Mouse (Mus musculus) heart, postnatal 14 days (tissue): ENCODE results near the gene Phkg2. TPM values are rescaled to one million over a fixed set of nuclear protein-coding genes. Genes with fewer than 3 reads are reported as not detected.
A peak's percentile ranks its signal among the peaks of the same experiment; 100 is the strongest.
"Not testable (repeated sequence)": the region's sequence is repeated elsewhere in the genome, so short reads cannot be mapped to it uniquely, and the experiment has no call there.

Experiments used
- DNase-seq, 2 experiments: peaks; one replicate each; pipeline ENCODE4 v3.0.0; 2021 to 2022
- intact Hi-C: fragments of 180-260 bp; cut with DNase I; formaldehyde crosslinking; loops from one replicate; pipeline ENCODE4 v1.15.1; 2025
- total RNA-seq, 2 experiments: library from RNA; stranded (reverse); gene quantifications; 2 replicates each; pipeline ENCODE4 v1.2.3; 2021

The Phkg2 gene
- total RNA-seq, 2 experiments from 2014 or later = 19.2 to 20.2 TPM

DNA sequence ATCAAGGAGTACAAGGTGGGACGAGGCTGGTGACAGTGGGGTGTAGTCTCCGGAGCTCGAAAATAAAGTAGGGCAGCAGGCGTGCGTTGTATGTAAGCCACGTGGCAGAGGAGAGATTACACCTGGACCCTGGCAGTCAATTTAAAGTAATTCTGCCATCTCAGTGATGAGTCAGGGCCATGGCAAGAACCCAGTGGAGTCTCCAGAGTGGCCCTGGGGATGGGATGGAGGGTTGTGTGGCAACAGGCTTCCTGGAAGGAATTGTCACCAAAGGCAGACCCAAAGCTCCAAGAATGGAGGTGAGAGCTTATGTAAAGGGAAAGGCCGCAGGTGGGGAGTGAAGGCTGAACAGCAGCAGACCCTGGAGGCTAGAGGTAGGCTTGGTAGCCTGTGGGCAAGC, 27.5 kb downstream of the Phkg2 start:
- no peak for DNase-seq
- intact Hi-C loops = no loop called here

DNA sequence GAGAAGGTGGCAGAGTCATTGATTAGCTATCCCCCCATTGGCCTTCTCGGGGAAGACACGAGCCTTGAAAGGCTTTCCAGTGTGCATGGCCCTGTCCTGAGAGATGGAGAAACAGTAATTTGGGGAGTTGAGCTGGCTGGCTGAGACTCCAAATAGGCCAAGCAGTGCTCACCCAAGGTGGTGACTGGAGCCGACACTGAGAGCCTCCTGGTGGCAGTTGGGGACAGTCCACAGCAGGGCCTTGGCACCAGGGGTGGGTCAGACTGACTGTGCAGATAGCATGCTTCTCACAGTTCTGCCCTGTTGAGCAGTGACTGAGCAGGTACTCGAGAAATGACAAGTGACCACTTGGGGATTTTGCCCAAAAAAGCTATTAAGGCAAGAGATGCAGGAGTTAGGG, 28.6 kb downstream of the Phkg2 start:
- intact Hi-C loops = no loop called here
- DNase-seq = no peak

DNA sequence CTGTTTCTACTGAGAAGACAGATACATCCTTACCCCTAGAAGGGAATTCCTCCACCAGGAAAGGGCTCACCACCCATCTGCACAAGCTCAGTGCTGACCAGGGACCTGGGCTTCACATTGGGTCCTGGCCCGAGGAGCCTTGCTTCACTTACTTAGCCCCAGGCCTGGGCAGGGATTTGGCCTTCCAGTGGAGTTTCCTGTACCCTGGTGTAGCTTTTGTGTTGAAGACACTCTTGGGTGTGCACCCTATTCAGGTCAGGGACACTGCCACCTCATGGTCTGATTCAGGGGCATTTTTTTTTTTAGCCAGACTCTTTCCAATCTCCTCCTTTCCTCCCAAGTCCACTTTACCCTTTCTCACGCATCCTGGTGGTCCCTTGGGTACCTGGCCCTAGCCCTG, 29.8 kb downstream of the Phkg2 start:
- no peak for DNase-seq
- intact Hi-C loops = no loop called here

DNA sequence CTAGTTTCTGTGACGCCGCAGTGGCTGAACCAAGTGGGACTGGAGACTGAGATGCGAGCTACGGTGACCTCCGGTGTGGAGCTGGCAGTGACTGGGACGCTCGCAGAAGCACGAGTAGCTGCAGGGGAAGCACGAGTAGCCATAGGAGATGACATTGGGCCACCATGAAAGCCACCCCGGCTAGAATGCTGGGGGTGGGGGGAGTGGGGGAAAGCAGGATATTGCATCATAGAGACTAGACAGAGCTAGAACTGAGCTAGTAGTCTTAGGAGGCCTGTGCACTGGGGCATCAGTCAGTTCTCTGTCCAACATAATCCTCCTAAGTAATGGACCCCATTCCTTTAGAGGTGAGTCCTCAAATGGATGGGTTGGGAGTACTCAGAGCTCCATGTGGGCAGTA, 31.1 kb downstream of the Phkg2 start:
- no peak for DNase-seq
- intact Hi-C loops = no loop called here

DNA sequence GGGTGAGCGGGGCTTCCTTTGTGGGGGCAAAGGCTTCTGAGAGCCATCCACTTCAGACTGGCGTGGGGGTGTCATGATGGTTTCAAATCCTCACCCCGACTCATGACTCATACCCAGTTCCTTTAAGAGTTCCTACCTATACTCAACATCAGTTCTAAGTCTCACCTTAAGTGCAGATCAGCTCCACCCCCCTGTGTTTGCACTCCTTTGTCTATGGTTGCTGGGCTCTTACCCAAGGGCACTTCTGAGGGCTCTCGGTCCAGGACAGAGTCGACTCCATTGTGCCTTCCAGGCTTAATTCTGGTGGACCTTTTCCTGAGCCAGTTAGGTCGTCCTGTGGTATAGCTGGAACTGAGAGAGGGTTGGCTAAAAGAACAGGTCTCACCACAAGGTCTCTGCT, 34.0 kb downstream of the Phkg2 start:
- intact Hi-C loops = no loop called here
- DNase-seq = no peak

DNA sequence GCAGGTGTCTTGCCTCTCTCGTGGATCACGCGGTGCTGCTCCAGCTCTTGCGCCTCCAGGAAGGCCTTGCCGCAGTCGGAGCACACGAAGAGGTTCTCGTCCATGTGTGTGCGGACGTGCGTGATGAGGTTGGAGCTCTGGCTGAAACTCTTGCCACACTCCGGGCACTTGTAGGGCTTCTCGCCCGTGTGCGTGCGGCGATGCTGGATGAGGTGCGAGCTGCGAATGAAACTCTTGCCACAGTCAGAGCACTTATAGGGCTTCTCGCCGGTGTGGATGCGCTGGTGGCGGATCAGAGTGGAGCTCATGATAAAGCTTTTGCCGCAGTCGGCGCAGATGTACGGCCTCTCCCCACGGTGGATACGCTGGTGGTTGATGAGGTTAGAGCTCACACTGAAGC, 37.9 kb downstream of the Phkg2 start:
- intact Hi-C loops = no loop called here
- DNase-seq = no peak

DNA sequence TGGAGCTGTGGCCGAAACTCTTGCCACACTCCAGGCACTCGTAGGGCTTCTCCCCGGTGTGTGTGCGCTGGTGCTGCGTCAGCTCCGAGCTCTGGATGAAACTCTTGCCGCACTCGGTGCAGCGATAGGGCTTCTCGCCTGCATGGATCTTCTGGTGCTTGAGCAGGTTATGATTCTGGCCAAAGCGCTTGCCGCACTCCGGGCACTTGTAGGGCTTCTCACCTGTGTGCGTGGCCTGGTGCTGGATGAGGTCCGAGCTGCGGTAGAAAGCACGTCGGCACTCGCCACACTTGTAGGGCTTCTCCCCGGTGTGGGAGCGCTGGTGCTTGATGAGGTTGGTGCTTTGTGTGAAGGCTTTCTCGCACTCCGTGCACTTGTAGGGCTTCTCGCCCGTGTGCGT, 38.4 kb downstream of the Phkg2 start:
- intact Hi-C loops = no loop called here
- DNase-seq = no peak

DNA sequence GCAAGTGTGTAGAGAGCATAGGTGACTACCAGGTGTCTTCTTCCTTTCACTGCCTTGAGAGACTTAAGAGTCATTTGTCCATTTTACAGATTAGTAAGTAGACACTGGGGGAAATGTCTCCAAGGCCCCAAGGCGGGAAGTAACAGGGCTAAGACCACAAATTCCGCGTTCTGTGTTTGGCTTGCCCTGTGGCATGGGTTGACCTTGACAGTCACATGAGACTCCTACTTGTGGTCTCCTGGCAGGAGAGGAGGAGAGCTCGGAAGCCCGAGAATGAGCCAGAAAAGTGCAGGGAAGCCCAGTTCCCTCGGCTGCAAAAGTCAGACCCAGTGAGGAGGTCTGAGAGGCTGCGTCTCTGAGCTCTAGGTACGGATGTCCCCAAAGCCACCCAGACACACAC, 40.4 kb downstream of the Phkg2 start:
- intact Hi-C loops = no loop called here
- DNase-seq = no peak

DNA sequence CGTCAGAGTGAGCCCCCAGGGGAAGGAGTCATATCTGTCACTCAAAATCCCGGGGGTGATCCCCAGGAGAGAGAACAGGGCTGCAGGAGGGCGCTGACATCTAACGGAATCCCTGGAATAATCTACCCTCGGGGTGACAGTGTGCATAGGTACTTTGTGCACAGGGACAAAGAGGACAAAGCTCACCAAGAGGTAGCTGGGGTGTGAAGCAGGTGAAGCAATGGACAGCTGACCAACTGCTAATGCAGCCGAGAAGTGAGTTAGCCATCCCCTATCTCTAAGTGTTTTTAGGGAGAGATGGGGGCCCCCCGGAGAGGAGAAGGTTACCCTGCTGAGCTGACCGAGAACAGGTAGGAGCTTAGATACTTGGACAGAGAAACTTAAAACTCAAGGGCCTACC, 41.0 kb downstream of the Phkg2 start:
- DNase-seq = no peak
- intact Hi-C loops = loop anchor here (1.0 kb wide), 1 partner anchor 26 kb away; no protein-coding TSS in a partner anchor

DNA sequence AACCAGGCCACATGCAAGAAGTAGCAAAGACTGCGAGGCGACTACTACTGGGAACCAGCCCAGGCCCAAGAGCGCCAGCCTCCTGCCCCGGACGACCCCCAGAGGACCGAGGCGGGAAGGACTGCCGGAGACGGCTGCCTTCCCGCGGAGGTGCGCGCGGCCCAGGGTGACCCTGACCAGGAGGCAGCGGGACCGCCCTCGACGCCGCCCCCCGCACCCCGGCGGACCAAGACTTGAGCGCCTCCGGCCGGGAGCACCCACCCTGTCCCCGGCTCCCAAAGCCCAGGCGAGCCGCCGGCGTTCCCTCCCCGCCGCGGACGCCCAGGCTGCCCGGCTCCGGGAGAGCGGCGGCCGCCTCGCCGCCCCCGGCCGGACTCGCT, 41.4 kb downstream of the Phkg2 start:
- intact Hi-C loops = loop anchor here (1.0 kb wide), 1 partner anchor 26 kb away; no protein-coding TSS in a partner anchor
- DNase-seq = peak; percentile 71 to 73

DNA sequence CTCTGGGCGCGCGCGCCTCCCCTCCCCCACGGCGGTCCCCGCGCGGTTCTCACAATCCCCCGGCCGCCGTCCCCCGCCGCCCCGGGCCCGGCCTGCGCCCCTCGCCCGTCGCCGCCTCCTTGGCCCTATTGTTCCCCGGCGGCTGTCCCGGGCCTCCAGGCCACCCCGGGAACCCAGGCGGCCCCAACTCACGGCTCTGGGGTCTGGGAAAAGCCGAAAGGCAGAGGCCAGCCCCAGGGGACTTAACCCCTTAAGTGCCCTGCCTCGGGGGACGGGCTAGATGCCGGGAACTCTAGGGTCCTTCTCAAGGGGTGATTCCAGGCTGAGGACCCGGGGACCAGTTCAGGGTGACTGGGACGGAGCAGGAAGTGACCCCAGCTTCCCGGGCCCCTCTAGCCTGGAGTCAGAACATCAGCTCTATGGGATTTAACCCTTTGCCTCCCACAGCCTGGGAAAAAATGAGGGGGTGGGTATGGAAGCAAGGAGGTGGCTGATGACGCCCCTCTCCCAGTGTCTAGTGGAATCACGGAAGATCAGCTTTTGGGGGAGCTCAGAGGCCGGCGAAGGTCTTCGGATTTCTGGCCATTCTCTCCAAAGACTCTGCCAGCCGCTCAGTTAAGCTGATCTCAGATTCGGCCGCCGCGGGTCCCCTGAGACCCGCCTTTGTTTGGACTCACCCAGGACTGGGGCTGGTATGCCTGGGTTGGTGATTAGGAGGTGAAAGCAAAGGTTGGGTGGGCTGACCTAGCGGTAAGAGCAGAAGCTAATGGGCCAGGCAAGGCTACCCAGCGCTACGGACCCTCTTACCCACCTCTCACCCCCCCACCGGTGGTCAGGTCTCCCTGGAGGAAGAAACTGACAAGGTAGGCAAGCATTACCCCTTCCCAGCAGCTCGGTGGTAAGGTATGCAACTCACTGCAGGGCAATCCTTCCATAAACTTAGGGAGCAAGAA, 42.0 kb downstream of the Phkg2 start, which contains the start of gene Zfp629:
Zfp629 (minus strand) TSS at position 907 of the 953 bp plus-strand sequence.
- intact Hi-C loops = loop anchor here (1.0 kb wide), 1 partner anchor 25 kb away; no protein-coding TSS in a partner anchor

DNA sequence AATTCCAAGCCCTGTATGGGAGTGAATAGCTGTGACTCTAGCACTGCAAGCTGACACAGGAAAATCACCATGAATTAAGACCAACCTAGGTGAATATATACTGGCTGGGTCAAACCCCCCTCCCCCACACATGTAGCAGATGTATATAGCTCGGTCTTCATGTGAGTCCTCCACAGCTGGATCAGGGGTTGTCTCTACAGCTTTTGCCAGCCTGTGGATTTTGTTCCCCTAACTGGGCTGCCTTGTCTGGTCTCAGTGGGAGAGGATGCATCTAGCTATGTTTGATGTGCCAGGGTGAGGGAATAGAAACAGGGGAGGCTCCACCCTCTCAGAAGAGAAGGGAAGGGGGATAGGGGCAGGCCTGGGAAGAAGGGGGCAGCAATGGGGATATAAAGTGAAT, 43.2 kb downstream of the Phkg2 start:
- no peak for DNase-seq
- intact Hi-C loops = no loop called here

More for the DNA sequence above, 42.0 kb downstream of the Phkg2 start, which contains the start of gene Zfp629:
- peak; percentile 72 to 84 for DNase-seq

DNA sequence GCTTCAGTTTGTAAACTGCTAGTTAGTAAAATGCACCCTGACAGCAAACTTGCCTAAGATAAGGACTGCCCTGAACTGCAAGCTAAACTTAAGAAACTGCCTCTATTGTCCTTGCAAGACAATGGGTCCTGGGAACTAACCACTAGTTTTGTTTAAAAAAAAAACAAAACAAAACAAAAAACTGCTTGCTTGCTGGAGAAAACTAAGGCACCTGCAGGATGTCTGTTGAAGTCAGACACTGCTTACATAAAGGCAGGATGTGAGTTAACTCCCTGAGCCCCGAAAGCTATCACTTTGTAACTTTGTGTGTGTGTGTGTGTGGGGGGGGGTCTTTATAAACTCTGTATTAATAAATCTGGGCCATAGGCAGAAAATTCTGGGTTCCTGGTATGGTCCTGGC, 43.7 kb downstream of the Phkg2 start:
- no peak for DNase-seq
- intact Hi-C loops = no loop called here

DNA sequence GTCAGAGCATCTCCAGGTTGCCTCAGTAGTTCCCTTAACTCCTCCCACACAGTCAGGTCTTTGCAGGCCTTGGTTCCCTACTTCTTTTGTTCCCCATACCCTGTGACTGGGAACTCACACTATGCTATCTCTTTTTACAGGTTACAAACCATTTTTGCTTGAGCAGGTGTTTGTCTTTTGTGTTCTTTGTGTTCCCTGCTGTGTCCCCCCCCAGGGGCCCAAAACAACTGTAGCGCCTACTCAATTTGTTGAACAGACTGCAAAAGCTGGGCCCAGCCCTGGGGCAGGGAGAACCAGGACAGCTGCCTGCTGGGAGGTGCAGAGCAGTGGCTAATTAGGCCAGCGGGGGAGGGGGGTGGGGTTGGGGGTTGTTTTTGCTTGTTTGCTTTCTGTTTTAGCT, 44.8 kb downstream of the Phkg2 start:
- no peak for DNase-seq
- intact Hi-C loops = no loop called here

DNA sequence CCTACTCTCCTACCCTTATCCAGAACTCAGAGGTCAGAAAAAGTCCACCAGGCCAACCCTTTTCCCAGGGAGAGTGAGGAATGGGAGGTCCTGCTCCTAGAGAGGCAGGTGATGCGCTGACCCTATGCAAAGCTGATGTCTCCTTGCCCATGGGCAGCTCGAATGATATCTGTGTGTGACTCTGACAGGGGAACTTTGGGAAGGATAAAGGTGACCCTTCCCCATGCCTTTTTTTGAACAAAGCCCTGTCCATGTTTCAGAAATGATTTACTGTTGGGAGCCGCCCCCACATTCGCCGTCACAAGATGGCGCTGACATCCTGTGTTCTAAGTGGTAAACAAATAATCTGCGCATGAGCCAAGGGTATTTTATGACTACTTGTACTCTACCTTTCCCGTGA, 45.3 kb downstream of the Phkg2 start:
- DNase-seq, intact Hi-C loops: not testable (repeated sequence)

DNA sequence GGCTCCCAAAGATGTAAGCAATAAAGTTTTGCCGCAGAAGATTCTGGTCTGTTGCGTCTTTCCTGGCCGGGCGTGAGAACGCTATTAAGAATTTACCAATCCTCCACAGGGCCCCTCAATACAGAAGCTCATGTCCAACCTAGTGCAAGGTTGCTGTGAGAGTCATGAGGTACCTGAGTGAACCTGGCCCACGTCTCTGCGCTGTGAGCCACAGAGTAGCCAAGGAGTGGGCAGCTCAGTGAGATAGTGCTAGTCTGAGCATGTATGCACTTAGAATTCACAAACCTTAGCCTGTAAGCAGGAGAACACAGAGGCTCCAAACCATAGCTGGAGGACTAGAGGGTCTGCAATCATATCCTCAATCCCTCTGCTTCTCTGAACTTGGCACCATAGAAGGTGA, 52.9 kb downstream of the Phkg2 start:
- intact Hi-C loops = no loop called here
- DNase-seq = no peak

DNA sequence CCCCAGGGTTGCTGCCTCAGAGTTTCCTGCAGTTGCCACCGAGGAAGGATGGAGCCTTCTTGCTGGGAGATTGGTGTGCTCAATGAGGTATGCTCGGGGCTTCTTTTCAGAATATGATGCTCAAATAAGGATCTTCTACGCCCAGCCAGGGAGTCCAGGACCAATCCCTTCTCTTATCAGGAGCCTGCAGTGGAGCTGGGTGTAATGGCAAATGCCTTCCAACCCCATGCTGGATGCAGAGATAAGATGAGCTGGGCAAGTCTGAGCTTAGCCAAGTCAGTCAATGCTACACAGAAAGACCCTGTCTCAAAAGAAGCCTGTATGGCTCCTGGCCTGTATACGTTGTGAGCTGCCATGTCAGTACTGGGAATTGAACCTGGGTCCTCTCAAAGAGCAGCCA, 53.3 kb downstream of the Phkg2 start:
- DNase-seq = no peak
- intact Hi-C loops = no loop called here

DNA sequence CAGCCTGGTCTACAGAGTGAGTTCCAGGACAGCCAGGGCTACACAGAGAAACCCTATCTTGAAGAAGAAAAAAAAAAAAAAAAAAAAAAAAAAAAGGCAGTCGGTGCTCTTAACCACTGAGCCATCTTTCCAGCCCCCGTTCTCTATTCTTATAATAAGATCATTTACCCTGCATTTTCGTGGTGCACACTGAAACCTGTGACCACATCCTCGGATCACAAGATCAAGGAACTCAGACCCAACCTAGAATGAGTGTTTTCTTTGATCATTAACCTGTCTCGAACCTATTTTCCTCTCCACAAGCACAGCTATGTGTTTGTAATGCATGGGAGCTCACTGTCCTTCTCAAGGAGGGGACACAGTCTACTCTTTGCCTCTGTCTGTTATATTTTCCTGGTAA, 55.5 kb downstream of the Phkg2 start:
- DNase-seq = no peak
- intact Hi-C loops = no loop called here

DNA sequence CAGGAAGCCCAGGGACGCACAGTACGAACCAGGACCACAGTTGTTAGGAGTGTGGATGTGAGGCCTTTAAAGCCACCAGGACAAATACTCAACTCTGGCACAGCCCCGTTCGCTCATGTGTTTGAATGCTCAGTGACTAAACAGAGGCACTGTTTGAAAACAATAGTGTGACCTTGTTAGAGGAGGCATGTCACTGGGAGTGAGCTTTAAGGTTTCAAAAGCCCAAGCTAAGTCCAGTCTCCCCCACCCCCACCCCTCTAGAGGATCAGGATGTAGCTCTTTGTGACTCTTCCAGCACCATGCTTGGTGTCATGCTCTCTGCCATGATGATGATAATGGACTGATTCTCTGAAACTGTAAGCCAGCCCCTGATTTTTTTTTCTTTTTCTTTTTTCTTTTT, 58.3 kb downstream of the Phkg2 start:
- DNase-seq = no peak
- intact Hi-C loops = no loop called here
